Mouse (Mus musculus) c-Kit-positive CD71-positive TER-119-negative erythroid progenitor cells, embryonic 14.5 days (primary cell): ENCODE results near the gene Nek8.
"Not testable (repeated sequence)": the region's sequence is repeated elsewhere in the genome, so short reads cannot be mapped to it uniquely, and the experiment has no call there.

Source experiments
- DNase-seq: peaks from one replicate; pipeline ENCODE4 v3.0.0-alpha.2; 2013; ENCODE audit warnings: low read depth

The Nek8 gene

DNA sequence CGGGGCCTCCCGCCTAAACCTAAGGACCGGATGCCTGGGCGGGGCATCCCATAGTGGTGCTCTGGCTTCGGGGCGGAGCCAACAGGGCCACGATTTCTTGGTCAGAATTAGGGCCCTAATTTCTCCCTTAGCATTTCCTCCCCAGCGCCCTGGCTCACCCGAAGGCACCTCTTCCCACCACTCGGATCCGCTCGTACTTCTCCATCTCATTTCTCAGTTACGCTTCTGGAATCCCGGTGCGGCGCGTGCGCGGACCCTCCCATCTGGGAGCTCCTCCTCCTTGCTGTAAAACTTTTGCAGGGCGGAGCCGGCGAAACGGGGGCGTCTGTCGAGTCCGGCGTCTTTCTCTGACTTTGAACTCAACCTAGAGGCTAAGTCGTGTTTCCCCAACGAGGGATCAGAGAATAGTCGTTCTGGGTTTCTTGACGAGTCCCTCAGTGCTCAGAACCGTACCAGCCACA is at the start of gene Nek8, which contains the start of gene Tlcd1:
TSS of gene Nek8 (minus strand) at position 274 of the 461 bp plus-strand sequence.
TSS of gene Tlcd1 (plus strand) at position 310 of the 461 bp plus-strand sequence.
- DNase-seq: peak; percentile 95

DNA sequence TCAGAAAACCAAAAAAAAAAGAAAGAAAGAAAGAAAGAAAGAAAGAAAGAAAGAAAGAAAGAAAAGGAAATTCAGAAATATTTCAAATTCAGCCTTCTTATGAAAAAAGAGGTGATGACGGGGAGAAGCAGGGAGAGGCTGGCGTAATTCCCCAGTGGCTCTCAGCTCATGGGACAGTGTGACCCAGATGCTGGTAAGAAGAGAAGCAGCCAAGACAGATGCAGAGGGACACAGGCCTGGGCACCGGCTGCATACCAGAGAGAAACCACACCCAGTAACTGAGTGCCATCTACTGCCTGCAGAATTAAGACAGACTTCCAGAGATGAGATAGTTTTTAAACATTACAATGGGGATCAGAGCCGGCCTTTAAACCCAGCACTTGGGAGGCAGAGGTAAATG is 47.1 kb upstream of the Nek8 start:
- DNase-seq: no peak

DNA sequence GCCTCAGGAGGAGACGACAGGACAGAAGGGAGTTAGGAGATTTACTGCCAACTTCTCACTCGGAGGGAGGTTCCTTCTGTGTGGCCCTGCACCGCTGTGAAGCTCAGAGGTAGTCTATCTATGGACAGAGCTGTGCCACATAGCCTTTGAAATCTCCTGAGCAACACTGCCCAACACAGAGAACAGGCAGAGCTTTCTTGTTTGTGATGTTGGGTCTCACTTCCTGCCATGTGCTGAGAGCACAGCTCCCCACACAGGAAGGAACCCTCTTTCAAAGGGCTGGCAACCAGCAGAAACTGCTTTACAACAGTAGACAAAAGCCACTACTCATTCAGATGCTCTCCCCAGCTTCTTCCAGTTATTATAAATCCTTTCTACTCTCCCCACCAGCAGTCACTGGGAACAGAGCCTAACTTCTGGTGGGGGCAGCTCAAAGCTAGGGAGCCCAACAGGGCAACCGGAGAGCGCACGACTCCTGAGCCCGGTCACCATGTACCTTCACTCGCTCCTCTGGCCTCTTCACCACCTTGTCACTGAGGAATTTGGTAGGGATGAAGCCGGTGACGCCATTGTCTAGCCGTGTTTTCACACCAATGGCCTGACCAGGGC is 39.3 kb upstream of the Nek8 start:
- DNase-seq: no peak

DNA sequence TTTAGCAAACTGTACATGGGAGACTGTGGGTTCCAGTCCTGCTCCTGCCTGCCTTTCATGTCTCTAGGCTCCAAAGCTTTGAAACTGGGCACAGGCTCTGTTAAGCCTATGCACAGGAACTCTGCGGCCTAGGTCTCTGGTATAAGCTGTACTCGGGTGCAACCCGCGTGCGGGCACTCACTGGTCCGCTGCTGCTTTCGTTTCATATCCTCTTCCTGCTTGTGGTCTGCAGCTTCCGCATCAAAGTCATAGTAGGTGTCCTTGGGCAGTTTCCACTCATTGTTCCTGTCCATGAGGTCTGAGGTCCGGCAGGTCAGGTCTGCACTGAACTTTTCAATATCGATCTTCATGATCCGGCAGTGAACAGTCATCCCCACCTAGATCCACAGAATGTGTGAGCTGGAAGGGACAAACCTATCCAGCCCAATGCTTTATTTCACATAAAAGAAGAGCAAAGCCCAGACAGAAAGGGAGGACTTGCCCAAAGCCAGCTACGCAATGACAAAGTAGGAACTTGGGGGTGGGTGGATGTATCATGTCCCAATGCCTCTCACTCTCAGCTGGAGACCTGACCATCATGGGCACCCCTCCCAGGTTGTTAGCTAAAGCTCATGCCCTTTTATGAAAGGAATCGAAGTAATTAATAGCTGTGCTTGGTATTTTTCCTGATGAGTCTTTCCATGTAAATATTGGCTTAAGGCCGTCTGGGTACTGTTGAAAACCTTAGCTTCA is 36.8 kb upstream of the Nek8 start:
- DNase-seq: no peak

DNA sequence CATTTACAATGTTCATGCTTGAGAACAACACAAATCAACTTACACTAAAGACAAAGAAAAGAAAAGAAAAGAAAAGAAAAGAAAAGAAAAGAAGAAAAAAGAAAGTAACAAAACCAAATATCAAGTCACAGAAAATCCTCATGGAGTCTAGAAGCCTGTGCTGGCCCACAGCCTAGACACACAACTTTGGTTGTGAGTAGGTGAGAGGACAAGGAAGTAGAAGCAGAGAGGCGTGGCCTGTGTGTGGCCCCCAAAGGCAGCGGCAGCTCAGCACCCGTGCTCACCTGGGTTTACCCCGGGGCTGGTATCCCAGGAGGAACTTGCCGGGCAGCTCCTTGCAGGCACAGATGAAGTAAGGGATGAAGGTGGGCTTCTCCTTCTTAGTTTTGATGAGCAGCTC is 35.0 kb upstream of the Nek8 start:
- DNase-seq: no peak

DNA sequence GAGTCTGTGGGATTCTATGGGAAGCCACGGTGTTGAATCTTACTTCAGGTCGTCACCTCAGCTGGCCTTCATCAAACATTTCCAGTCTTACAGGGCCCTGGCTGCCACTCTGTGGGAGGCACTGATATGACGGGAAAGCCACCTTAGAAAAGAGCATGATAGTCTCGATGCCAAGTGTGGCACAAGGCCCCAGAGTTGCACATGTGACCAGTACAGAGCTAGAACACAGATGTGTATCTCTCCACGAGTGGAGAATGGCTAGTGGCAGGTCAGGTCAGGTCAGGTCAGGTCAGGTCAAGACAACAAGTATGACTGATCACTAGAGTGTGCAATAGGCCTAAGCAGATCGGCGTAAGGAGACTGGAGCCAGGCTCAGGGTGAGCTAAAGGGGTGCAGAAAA is 34.1 kb upstream of the Nek8 start:
- no peak for DNase-seq

DNA sequence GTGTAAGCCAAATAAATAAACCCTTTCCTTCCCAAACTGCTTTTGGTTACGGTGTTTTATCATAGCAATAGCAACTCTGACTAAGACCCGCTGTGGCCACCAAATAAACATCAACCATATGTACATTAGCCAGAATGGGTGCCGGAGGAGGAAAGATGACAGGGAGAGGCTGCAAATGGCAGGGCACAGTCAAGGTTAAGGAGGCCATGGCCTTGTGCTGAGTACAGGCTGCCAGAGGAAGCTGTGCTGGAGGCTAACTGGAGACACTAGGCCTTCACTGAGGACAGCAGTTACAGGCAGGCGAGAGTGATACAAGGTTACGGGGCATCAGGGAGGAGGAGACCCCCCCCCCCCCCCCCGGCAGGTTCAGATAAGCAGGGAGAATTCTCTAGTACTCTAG is 33.4 kb upstream of the Nek8 start:
- no peak for DNase-seq

DNA sequence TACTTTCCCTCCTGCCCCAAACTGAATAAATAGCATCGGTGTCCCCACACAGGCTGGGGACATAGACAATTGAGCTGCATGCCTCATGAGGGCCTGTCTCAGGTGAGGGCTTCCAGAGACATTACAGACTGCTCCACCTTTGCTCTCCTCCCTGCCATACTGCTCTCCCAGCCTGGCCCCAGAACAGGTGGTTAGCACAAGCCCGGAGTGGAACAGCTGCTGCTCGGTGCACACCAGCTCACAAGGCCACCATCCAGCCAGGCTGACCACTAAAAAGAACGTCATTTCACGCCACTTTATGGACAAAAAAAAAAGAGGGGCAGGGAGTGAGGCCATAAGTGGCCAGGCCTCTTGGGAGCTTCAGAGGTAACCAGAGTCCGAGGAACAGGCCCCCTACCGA is 30.7 kb upstream of the Nek8 start:
- DNase-seq: no peak

DNA sequence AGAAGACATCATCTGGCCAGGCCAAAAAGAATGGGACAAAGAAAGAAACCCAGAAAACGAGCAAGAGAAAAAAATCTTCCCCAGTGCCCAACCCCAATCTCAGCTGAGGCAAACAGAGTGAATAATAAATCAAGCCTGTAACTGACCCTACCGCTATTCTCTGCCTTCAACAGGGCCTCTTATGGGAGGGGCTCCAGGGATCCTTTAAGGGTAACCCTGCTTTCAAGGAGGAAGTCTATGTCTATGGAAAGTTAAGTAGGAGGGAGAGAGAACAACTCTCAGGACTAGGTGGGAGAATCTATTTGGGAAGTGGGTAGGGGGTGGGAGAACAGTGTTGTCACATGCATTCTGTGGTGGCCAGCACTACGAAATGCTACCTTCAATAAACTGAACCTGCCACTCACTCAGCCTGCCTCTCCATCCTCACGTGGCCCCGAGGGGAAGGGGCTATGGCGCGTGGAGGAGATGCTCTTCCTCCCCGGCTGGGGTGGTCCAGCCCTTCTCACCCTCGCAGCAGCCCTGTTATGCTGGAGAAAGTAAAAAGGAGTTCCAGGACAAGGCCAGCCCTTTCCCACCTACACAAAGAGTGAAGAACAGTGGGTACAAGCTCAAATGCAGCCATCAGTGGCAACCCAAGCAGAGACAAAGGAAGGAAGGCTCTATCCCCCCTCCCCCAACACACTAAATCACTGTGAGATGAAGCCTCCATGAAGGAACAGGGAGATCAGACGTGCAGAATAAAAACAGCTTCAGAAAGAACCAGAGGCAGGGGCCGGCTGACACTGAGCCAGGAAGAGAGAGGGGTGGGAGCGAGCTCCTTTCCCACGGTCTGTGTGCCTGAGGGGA is 29.1 kb upstream of the Nek8 start:
- DNase-seq: no peak

DNA sequence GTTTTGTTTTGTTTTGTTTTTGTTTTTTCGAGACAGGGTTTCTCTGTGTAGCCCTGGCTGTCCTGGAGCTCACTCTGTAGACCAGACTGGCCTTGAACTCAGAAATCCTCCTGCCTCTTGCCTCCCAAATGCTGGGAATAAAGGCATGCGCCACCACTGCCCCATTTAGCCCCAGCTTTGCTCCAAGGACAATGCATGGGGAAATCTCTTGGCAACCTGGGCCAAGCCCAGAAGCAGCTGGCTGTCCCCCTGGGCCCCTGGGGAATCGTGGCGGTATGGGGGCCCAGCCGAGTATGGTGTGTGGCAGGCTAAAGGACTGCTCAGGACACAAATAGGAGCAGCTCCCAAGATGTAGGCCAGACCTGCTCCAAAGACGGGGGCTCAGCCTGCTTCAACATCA is 27.8 kb upstream of the Nek8 start:
- no peak for DNase-seq

DNA sequence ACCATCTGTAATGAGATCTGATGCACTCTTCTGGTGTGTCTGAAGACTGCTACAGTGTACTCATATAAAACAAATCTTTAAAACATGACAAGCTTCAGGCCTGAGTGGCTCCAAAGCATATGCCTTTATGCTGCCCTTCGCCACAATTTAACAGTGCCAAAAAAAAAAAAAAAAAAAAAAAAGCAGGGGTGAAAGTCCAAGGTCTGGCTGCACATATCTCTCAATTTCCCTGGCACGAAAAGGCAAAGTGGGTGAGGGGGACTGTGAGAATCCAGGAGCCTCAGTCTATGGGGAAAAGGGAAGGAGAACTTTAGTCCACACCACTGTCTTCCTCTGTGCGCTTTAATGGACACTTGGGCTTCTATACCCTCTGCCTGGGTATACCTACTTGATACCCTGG is 25.9 kb upstream of the Nek8 start:
- no peak for DNase-seq

DNA sequence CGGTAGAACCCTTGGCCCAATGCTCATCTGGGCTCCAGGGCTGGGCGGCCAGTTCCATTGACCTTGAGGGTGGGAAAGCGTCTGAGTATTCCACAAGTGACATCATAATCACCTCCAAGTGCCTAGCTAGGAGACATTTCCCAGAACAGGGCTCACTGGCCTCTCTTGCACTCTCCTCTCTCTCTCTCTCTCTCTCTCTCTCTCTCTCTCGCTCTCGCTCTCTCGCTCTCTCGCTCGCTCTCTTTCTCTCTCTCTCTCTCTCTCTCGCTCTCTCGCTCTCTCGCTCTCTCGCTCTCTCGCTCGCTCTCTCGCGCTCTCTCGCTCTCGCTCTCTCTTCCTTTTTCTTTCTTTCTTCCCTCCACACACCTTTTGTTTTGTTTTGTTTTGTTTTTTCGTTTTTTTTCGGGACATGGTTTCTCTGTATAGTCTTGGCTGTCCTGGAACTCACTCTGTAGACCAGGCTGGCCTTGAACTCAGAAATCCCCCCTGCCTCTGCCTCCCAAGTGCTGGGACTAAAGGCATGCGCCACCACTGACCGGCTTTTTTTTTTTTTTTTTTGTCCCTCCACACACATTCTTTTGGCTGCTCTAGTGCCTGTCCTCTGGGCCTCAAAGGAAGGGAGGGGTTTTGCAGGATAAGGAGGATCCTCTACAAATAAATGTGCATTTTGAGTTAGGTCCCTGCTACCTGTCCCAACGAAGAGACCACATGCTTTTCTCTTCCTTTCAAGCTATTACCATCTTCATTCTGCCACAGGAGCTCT is 18.8 kb upstream of the Nek8 start:
- no peak for DNase-seq

DNA sequence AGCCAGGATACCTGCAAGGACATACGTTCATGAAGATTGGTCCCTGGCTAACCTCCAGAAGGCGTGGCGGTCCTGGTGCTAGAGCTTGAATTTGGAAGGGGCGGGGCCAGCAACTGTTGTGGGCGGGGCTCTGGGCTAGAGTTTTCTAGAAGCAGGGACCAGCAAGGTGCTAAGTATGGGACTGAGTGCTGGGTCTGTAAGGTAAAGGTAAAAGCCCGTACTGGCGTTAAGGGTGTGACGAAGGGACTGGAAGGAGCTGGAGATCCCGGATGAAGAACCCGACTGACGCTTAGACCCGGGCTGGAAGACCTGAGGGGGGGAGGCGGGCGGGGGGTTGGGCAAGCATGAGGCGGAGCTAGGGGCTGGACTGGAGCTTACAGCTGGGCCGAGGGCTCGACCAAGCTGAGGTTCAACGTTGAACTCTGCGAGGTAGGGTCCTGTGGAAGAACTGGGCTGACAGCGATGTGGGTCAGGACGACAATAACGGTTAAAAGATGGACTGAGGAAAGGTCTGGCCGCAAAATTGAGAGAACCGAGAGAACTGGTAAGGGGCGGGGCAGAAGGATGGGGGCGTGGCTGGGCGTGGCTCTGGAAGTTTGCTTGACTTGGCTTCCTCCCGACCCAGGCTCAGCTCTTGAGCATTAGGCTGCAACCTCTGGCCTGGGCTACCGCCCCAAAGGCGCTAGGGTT is 18.1 kb upstream of the Nek8 start:
- DNase-seq: peak; percentile 81

DNA sequence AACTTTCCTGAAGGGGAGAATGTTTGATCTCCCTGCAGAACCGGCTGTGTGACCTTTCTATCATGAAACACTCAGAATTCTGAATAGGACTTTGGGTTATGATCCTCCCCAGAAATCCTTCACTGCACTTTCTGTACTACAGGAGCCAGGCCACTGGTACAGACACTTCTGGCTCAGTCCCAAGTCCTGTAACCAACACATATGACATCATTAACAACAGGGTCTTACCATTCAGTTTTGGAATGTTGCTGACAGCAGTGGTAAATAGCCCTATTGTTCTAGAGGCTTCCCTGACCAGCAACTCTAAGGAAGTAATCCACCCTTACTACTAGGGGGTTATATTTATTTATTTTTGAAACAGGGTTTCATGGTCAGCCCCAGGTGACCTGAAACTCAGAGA is 16.6 kb upstream of the Nek8 start, which contains the start of gene Proca1:
TSS of gene Proca1 (plus strand) at position 280 of the 400 bp plus-strand sequence.
- no peak for DNase-seq

DNA sequence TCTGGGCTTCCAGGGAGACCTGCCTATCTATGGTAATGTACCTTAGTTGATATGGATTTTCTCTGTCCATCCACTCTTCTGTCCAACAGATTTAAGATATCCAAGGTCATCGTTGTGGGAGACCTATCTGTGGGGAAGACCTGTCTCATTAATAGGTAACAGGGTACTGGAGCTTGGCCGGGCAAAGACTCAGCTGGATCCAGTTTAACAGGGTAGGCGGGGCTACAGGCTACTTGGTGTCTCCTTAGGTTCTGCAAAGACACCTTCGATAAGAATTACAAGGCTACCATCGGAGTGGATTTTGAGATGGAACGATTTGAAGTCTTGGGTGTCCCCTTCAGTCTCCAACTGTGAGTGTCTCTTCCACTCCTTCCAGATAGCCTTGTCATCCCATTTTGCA is 13.6 kb upstream of the Nek8 start:
- DNase-seq: no peak

DNA sequence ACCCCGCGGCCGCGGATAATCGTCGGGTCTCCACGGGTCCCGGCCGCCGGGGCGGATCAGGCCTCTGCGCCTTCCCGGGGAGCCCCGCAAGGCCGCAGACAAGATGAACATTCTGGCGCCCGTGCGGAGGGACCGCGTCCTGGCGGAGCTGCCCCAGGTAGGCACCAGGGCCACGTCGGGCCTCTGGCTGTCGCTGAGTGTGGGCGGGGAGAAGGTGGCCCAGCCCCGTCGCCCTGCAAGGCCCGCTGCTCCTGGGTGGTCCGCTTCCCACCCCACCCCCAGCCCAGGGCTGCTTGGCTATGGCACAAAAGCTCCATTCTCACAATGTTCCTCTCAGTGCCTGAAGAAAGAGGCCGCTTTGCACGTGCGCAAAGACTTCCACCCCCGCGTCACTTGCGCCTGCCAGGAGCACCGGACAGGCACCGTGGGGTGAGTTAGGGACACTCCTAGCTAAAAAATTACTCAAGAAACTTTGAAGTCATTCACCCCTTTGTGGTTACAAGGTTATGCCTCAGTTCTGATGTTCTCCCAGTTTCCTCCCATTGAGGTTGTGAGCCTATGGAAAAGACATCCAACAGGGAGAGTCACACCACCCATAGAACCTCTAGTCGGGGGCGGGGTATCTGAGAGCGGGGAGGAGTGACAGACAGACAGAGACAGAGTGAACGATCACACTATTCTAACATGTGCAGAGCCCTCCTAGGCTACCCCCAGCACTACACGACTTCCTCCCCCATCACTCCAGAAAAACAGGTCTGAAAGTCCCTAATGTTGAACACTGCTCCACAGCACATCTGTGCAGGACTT is 13.0 kb upstream of the Nek8 start:
- DNase-seq: no peak

DNA sequence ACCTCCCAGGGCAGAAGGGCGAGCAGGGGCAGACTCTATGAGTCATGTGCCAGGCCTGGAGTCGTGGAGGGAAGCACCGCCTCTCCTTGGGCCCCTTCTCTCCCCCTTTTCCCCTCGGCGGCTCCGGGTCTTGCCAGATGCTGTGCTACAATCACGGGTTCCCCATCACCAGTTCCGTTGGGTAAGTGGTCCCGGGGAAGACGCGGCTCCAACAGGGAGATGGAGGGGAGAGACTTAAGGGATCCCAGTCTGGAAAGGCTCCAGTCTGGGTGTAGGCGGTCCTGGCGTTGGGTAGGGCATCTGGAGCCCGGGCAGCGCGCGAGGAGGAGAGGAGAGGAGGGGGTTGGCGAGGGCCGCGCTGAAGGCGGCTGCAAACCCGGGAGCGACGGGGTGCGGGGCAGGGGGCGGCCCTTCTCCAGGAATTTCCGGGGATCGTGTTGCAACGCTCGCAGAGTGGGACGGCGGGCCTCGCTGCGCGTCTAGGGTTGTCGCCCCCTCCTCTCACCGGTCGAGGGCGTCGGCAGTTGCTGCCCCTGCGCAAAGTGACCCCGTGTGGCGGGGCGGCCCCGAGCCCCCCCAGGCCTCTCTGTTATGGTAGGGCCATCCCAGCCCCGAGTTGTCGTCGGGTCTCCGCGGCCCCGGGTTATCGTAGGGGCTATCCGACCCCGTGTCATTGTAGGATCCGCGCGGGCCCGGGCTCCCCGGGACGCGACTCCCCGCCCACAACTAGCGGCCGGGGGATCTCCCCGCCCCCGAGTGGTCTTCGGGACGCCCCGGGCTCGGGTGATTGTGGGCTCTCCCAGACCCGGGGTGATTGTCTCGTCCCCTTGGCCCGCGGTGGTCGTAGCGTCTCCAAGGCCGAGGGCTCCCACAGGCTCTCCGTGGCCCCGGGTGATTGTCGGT is 12.1 kb upstream of the Nek8 start, which contains the start of gene Rab34:
TSS of gene Rab34 (plus strand) at position 100 of the 903 bp plus-strand sequence.
- no peak for DNase-seq

DNA sequence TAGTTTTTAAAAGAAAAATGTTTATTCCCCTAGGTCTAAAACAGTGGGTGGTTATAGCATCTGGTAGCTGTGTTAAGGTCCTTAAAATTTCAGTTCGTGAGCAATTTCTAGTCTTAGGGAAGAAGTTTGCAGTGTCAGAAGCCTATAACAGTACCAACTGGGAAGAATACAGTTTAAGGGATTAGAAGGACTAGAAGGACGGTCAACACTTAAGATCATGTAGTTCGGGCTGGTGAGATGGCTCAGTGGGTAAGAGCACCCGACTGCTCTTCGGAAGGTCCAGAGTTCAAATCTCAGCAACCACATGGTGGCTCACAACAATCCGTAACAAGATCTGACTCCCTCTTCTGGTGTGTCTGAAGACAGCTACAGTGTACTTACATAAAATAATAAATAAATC is 8.2 kb upstream of the Nek8 start:
- not testable (repeated sequence) for DNase-seq

DNA sequence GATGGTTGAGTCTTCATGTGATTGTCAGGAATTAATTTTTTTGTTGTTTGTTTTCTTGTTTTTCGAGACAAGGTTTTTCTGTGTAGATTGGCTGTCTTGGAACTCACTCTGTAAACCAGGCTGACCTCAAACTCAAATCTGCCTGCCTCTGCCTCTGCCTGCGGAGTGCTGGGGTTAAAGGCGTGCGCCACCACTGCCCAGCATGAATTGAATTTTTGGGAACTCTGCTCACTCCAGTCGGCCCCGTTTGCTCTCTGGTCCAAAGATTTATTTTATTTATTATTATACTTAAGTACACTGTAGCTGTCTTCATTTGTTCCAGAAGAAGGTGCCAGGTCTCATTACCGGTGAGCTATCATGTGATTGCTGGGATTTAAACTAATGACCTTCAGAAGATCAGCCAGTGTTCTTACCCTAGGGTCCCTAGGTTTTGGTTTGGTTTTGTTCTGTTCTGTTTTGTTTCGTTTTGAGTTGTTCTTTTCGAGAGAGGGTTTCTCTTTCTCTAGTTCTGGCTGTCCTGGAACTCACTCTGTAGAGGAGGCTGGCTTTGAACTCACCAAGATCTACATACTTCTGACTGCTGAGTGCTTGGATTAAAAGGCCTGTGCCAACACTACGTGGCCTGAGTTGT is 7.5 kb upstream of the Nek8 start:
- DNase-seq: no peak
